Mouse (Mus musculus) olfactory bulb, adult 2 months (tissue): ENCODE measurements around the gene Fbxl17.

ENCODE experiments used
- CTCF ChIP-seq: fragments of 200-500 bp; IDR thresholded peaks from 2 replicates; pipeline ENCODE4 v1.5.1; 2012; ENCODE audit warnings: low read depth, mild to moderate bottlenecking, low read length, moderate library complexity; ENCODE audit not compliant: insufficient read depth
- POLR2A ChIP-seq: fragments of 200-500 bp; IDR thresholded peaks from 2 replicates; pipeline ENCODE4 v1.6.1; 2012; ENCODE audit warnings: mild to moderate bottlenecking, low read depth, low read length, moderate library complexity; ENCODE audit not compliant: insufficient read depth

GRCm38 (mm10) chr17:63203582-63204190, 296.1 kb downstream of the Fbxl17 start:
- TF ChIP-seq POLR2A (no peak), CTCF (no peak)
